Mouse (Mus musculus) Muller cell, postnatal 12 days (primary cell): ENCODE measurements around the gene Olfr1045.
"Not testable (repeated sequence)": the region's sequence is repeated elsewhere in the genome, so short reads cannot be mapped to it uniquely, and the experiment has no call there.

Experiments used
- DNase-seq: peaks from one replicate; pipeline ENCODE4 v3.0.0-alpha.2; 2015; ENCODE audit errors: inconsistent ontology term

The Olfr1045 gene

GRCm38 (mm10) chr2:86202909-86203308 is at the start of gene Olfr1045:
Gene Olfr1045, minus strand, starts transcription at chr2:86203009.
- no peak for DNase-seq

- DNase-seq: no peak
These were observed 37.4 kb upstream of the Olfr1045 start, which contains the start of gene Olfr1048 for GRCm38 (mm10) chr2:86240189-86240588. Gene Olfr1048, minus strand, starts transcription at chr2:86240289.

- DNase-seq: no peak
These were observed 28.5 kb upstream of the Olfr1045 start, which contains the start of gene Olfr1047 for GRCm38 (mm10) chr2:86231301-86231700. Gene Olfr1047, minus strand, starts transcription at chr2:86231401.

- no peak for DNase-seq
These were observed 16.4 kb upstream of the Olfr1045 start, which contains the start of gene Olfr1046 for GRCm38 (mm10) chr2:86219214-86219613. Gene Olfr1046, minus strand, starts transcription at chr2:86219314.

GRCm38 (mm10) chr2:86195863-86196262 is 6.9 kb downstream of the Olfr1045 start:
- DNase-seq: no peak

GRCm38 (mm10) chr2:86185583-86185982 is 17.2 kb downstream of the Olfr1045 start, which contains the start of gene Olfr52:
Gene Olfr52, minus strand, starts transcription at chr2:86185683.
- no peak for DNase-seq

GRCm38 (mm10) chr2:86179950-86180349 is 22.9 kb downstream of the Olfr1045 start:
- no peak for DNase-seq

- no peak for DNase-seq
These were observed 25.1 kb downstream of the Olfr1045 start, which contains the start of gene Olfr1044 for GRCm38 (mm10) chr2:86177720-86178119. Gene Olfr1044, minus strand, starts transcription at chr2:86177820.

GRCm38 (mm10) chr2:86175422-86175821 is 27.4 kb downstream of the Olfr1045 start:
- not testable (repeated sequence) for DNase-seq

GRCm38 (mm10) chr2:86167422-86167821 is 35.4 kb downstream of the Olfr1045 start, which contains the start of gene Olfr1043:
Gene Olfr1043, minus strand, starts transcription at chr2:86167522.
- DNase-seq: no peak

- no peak for DNase-seq
These were observed 41.1 kb downstream of the Olfr1045 start, which contains the start of gene Olfr1042 for GRCm38 (mm10) chr2:86161738-86162137. Gene Olfr1042, minus strand, starts transcription at chr2:86161838.

GRCm38 (mm10) chr2:86146632-86147031 is 56.2 kb downstream of the Olfr1045 start, which contains the start of gene Olfr1040:
Gene Olfr1040, minus strand, starts transcription at chr2:86146732.
- DNase-seq: no peak
